Comparison of ENCODE assay signal across 16 mouse cellular contexts in the genomic region with DNA sequence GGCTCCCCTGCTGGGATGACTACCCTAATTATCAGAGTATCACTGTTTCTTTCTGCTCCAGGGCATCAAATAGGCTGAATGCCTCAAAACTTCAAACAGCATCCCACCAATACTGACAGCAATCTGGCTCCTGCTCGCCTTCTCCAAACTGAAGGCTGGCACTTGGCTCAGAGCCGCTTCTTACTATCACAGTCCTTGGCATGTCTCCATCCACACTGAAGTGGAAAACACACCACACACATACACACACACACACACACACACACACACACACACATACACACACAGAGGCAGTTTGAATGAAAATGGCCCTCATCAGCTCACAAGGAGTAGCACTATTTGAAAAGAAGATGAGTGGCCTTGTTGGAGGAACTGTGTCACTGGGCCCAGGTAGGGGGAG. TPM values are rescaled to one million over a fixed set of nuclear protein-coding genes. Genes with fewer than 3 reads are reported as not detected.
DNase-seq lines count a peak whose midpoint lies in the region; ATAC-seq and TF ChIP-seq lines count a peak whose summit lies in the region.
"Had no signal": no experiment of that assay in that cellular context is flagged by ENCODE, and none has a peak within 500 bp of the region (broad histone marks: within the 10 kb centered on the region; RNA-seq: fewer than 3 reads in every experiment).

No protein-coding gene starts in this region.

- no peak overlapping the region for H3K27ac ChIP-seq in embryonic facial prominence, embryonic 14.5 days (replicated peaks; ENCODE audit: low read depth, low read length)
- no peak overlapping the region for H3K27ac ChIP-seq in embryonic facial prominence, embryonic 10.5 days (replicated peaks)
- no peak overlapping the region for H3K27ac ChIP-seq in midbrain, postnatal 0 days (ENCODE audit: low read depth, low read length)
- H3K27ac ChIP-seq: limb, embryonic 15.5 days had no signal

- H3K36me3 ChIP-seq in embryonic facial prominence, embryonic 14.5 days (ENCODE audit: control insufficient read depth, insufficient read depth, low read length) = no peaks in the 10 kb centered on the region
- H3K36me3 ChIP-seq in embryonic facial prominence, embryonic 10.5 days (replicated peaks) = no peaks in the 10 kb centered on the region
- no peaks in the 10 kb centered on the region for H3K36me3 ChIP-seq in midbrain, postnatal 0 days (ENCODE audit: insufficient read depth, low read length)
- H3K36me3 ChIP-seq: limb, embryonic 15.5 days had no signal

- H3K4me1 ChIP-seq in embryonic facial prominence, embryonic 14.5 days (ENCODE audit: control insufficient read depth, insufficient read depth, low read length) = no peaks in the 10 kb centered on the region
- no peaks in the 10 kb centered on the region for H3K4me1 ChIP-seq in embryonic facial prominence, embryonic 10.5 days
- H3K4me1 ChIP-seq in midbrain, postnatal 0 days (ENCODE audit: insufficient read depth, low read length) = peaks cover 2% of the 10 kb centered on the region; the same call in 1 of the 2 replicates
- H3K4me1 ChIP-seq: megakaryocyte, embryonic 14.5 days had no signal

- no peaks in the 10 kb centered on the region for H3K9me3 ChIP-seq in embryonic facial prominence, embryonic 14.5 days (ENCODE audit: control insufficient read depth, low read length)
- no peaks in the 10 kb centered on the region for H3K9me3 ChIP-seq in embryonic facial prominence, embryonic 10.5 days
- H3K9me3 ChIP-seq in midbrain, postnatal 0 days (ENCODE audit: low read length) = no peaks in the 10 kb centered on the region
- H3K9me3 ChIP-seq: limb, embryonic 15.5 days; megakaryocyte, embryonic 14.5 days had no signal

- no peak overlapping the region for H3K4me3 ChIP-seq in embryonic facial prominence, embryonic 14.5 days (ENCODE audit: low read depth, low read length)
- no peak overlapping the region for H3K4me3 ChIP-seq in embryonic facial prominence, embryonic 10.5 days
- no peak overlapping the region for H3K4me3 ChIP-seq in midbrain, postnatal 0 days (ENCODE audit: low read depth, low read length)
- H3K4me3 ChIP-seq: limb, embryonic 15.5 days; megakaryocyte, embryonic 14.5 days had no signal

- H3K9ac ChIP-seq in embryonic facial prominence, embryonic 14.5 days (ENCODE audit: low read depth, low read length) = no peak overlapping the region
- no peak overlapping the region for H3K9ac ChIP-seq in midbrain, postnatal 0 days (replicated peaks; ENCODE audit: low read length, poor library complexity, severe bottlenecking)
- H3K9ac ChIP-seq: limb, embryonic 15.5 days had no signal

- WGBS in embryonic facial prominence, embryonic 14.5 days = 53% methylated on average over 2 of the region's 2 CpGs
- WGBS in embryonic facial prominence, embryonic 10.5 days = 66% methylated on average over 2 of the region's 2 CpGs
- WGBS in midbrain, postnatal 0 days = 48% methylated on average over 2 of the region's 2 CpGs

- peak; percentile 29 for DNase-seq in embryonic facial prominence, embryonic 14.5 days (ENCODE audit: low spot score)
- DNase-seq in embryonic facial prominence, embryonic 10.5 days (ENCODE audit: low spot score) = no peak
- DNase-seq in layer of hippocampus, adult 9-11 months = peak; percentile 17
- no peak for DNase-seq in layer of hippocampus, adult 9-10 months (ENCODE audit: low spot score)
- peak; percentile 55 to 73 for DNase-seq in right cerebral cortex, postnatal 10 days (ENCODE audit: low spot score in 2 of 2)
- DNase-seq in right cerebral cortex, adult 18-20 months = no peak
- DNase-seq in midbrain, postnatal 0 days (ENCODE audit: low spot score) = peak; percentile 78
- DNase-seq: adrenal gland, adult 8-10 months; B cell, adult 2 months; heart, adult 18-20 months; kidney, postnatal 10 days; lung, adult 2 months had no signal

- H3K27me3 ChIP-seq in embryonic facial prominence, embryonic 14.5 days (replicated peaks; ENCODE audit: control insufficient read depth, insufficient read depth, low read length) = no peaks in the 10 kb centered on the region
- no peaks in the 10 kb centered on the region for H3K27me3 ChIP-seq in embryonic facial prominence, embryonic 10.5 days (replicated peaks; ENCODE audit: low read depth, poor library complexity, severe bottlenecking)
- H3K27me3 ChIP-seq in midbrain, postnatal 0 days (ENCODE audit: insufficient read depth, low read length) = no peaks in the 10 kb centered on the region
- H3K27me3 ChIP-seq: limb, embryonic 15.5 days had no signal

- TF ChIP-seq CTCF in midbrain, postnatal 0 days (IDR thresholded peaks at IDR 0.05) = no peak

- ATAC-seq in embryonic facial prominence, embryonic 14.5 days (ENCODE audit: low read depth) = no peak
- peak; percentile 65 for ATAC-seq in midbrain, postnatal 0 days (ENCODE audit: low FRiP score)
- no peak for ATAC-seq in erythroid progenitor cell, adult 5-6 weeks (replicated peaks; ENCODE audit: low FRiP score, poor library complexity, severe bottlenecking)
- ATAC-seq: intestine, postnatal 0 days had no signal

- no peak overlapping the region for H3K4me2 ChIP-seq in embryonic facial prominence, embryonic 14.5 days (ENCODE audit: low read depth, low read length)
- no peak overlapping the region for H3K4me2 ChIP-seq in midbrain, postnatal 0 days (ENCODE audit: low read depth, low read length, poor library complexity, severe bottlenecking)
- H3K4me2 ChIP-seq: limb, embryonic 15.5 days had no signal

RNA-seq across cellular contexts. Expression of a gene that starts 35.8 kb away (rescaled TPM):
- polyA plus RNA-seq in embryonic facial prominence, embryonic 14.5 days (2014; fragmentation: Nextera tagmentation; extraction: Ambion mirVana) = 37.7 and 38.0 TPM in 2 replicates
- polyA plus RNA-seq in embryonic facial prominence, embryonic 10.5 days (2016; fragmentation: Nextera tagmentation; extraction: Ambion mirVana) = 30.3 and 32.8 TPM in 2 replicates
- total RNA-seq in midbrain, postnatal 0 days (2014; rRNA removed) = 27.5 and 38.1 TPM in 2 replicates
- polyA plus RNA-seq in midbrain, postnatal 0 days (2015; fragmentation: Nextera tagmentation; extraction: Ambion mirVana) = 26.1 and 27.3 TPM in 2 replicates
- total RNA-seq in erythroid progenitor cell, adult 5-6 weeks (2015; ENCODE audit: low replicate concordance) = 4.2 and 5.8 TPM in 2 replicates
- total RNA-seq in erythroid progenitor cell, adult 5-6 weeks (2017; ENCODE audit: low replicate concordance) = 4.1 and 6.0 TPM in 2 replicates

Comparison
In these comparisons a context has a peak if more than half of its experiments do, and no peak if none do; other contexts are left out.
1. DNase-seq: peak in embryonic facial prominence, embryonic 14.5 days (single experiment), layer of hippocampus, adult 9-11 months (single experiment), right cerebral cortex, postnatal 10 days (2 of 2) and midbrain, postnatal 0 days (single experiment); none in embryonic facial prominence, embryonic 10.5 days (single experiment), layer of hippocampus, adult 9-10 months (single experiment) and right cerebral cortex, adult 18-20 months (single experiment).